Mouse (Mus musculus): ENCODE data around the gene Hjurp.

Hjurp gene

DNA sequence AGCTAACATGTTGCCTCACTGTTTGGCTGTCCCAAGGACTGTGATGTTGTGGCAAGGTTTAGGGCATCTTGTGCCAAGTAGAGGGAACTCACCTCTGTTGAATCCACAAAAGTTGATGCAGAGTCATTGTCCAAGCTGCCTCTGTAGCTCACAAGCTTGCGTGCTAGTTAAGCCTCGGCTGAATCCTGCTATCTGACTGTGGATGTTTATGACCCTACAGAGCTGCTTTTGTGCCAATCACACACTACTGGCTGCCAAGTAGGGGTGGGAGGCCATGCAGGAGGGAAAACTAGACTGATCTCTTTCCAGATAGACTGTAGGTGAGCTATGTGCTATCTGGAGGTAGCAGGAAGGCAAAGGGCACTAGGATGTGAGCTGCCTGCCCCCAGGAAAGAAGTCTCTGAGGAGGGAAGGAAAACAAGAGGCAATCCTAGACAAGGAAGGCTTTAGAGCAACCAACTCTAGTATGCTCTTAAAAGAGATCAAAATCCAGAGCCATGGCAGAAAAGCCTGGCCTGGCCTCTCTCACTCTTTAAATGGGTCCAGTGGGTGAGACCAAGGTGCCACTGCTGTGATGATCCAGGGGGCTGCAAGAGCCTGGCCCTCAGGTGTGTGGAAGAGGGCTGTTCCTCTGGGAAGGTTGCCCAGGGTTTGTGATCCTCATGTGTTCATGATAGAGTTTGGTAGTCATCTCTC lies 63.5 kb downstream of the Hjurp start:
- in situ Hi-C loops (cut with MboI; ENCODE audit: unreplicated experiment in 2 of 2), result no loop called here

GRCm38 (mm10) chr1:88213061-88213460 lies 64.4 kb downstream of the Hjurp start:
- in situ Hi-C loops (cut with MboI; ENCODE audit: unreplicated experiment in 2 of 2), result no loop called here

Data from v-Abl transformed pro-B cells (cell line).